Mouse (Mus musculus): Measurements from ENCODE around the gene Trp53rka. TPM values are rescaled to one million over a fixed set of nuclear protein-coding genes. Genes with fewer than 3 reads are reported as not detected.

The Trp53rka gene
- polyA plus RNA-seq, 1 experiment from 2014 or later: 47.5 TPM

GRCm38 (mm10) chr2:165475850-165476249 is 17.3 kb downstream of the Trp53rka start:
- H3K36me3 ChIP-seq (replicated peaks): no peaks in the 10 kb centered on the region
- H3K4me3 ChIP-seq (replicated peaks): no peak overlapping the region
- H3K4me2 ChIP-seq: no peak overlapping the region
- no peak overlapping the region for H3K9ac ChIP-seq
- no peak overlapping the region for H3K27ac ChIP-seq
- no peak for ATAC-seq (ENCODE audit: low FRiP score)
- H3K4me1 ChIP-seq: peaks cover 7% of the 10 kb centered on the region; the same call in 1 of the 2 replicates
- 59% methylated on average over 5 of the region's 5 CpGs for WGBS
- H3K27me3 ChIP-seq: peaks cover 39% of the 10 kb centered on the region
- H3K9me3 ChIP-seq: no peaks in the 10 kb centered on the region

- no peak overlapping the region for H3K4me2 ChIP-seq
- no peak overlapping the region for H3K9ac ChIP-seq
- H3K4me1 ChIP-seq: peaks cover 7% of the 10 kb centered on the region; the same call in 1 of the 2 replicates
- H3K9me3 ChIP-seq: no peaks in the 10 kb centered on the region
- no peak overlapping the region for H3K27ac ChIP-seq
- H3K27me3 ChIP-seq: peaks cover 39% of the 10 kb centered on the region
- ATAC-seq (ENCODE audit: low FRiP score): no peak
- no peak overlapping the region for H3K4me3 ChIP-seq (replicated peaks)
- no peaks in the 10 kb centered on the region for H3K36me3 ChIP-seq (replicated peaks)
- 83% methylated on average over 7 of the region's 7 CpGs for WGBS
Observed at GRCm38 (mm10) chr2:165475412-165475811, 17.7 kb downstream of the Trp53rka start.

GRCm38 (mm10) chr2:165473003-165473402 is 20.1 kb downstream of the Trp53rka start, which contains the start of gene Slc13a3:
Slc13a3 (minus strand) TSS chr2:165473230.
- ATAC-seq (ENCODE audit: low FRiP score): no peak
- H3K4me3 ChIP-seq (replicated peaks): peak within 1 kb of the TSS; percentile 21

GRCm38 (mm10) chr2:165471943-165472342 is 21.2 kb downstream of the Trp53rka start:
- Histone ChIP-seq H3K4me3 (replicated peaks) (no peak overlapping the region), H3K27me3 (peaks cover 39% of the 10 kb centered on the region), H3K9ac (no peak overlapping the region), H3K4me1 (peaks cover 21% of the 10 kb centered on the region), H3K9me3 (no peaks in the 10 kb centered on the region), H3K36me3 (replicated peaks) (no peaks in the 10 kb centered on the region), H3K4me2 (no peak overlapping the region), H3K27ac (no peak overlapping the region)
- WGBS: 86% methylated on average over 11 of the region's 11 CpGs
- no peak for ATAC-seq (ENCODE audit: low FRiP score)

More at GRCm38 (mm10) chr2:165473003-165473402, 20.1 kb downstream of the Trp53rka start, which contains the start of gene Slc13a3:
- no peaks in the 10 kb centered on the region for H3K36me3 ChIP-seq (replicated peaks)
- 1% methylated on average over 35 of the region's 35 CpGs for WGBS
- no peak within 1 kb of the TSS for H3K27ac ChIP-seq
- peaks cover 16% of the 10 kb centered on the region for H3K4me1 ChIP-seq
- H3K9ac ChIP-seq: peak within 1 kb of the TSS; percentile 31; the same call in 1 of the 2 replicates
- H3K9me3 ChIP-seq: no peaks in the 10 kb centered on the region
- H3K27me3 ChIP-seq: peaks cover 39% of the 10 kb centered on the region
- H3K4me2 ChIP-seq: peak within 1 kb of the TSS; percentile 51

- WGBS: 46% methylated on average over 5 of the region's 5 CpGs
- Histone ChIP-seq H3K27me3 (peaks cover 39% of the 10 kb centered on the region), H3K27ac (no peak overlapping the region), H3K4me1 (peaks cover 21% of the 10 kb centered on the region), H3K36me3 (replicated peaks) (no peaks in the 10 kb centered on the region), H3K9ac (no peak overlapping the region), H3K4me3 (replicated peaks) (no peak overlapping the region), H3K9me3 (no peaks in the 10 kb centered on the region), H3K4me2 (no peak overlapping the region)
- no peak for ATAC-seq (ENCODE audit: low FRiP score)
Observed at GRCm38 (mm10) chr2:165470167-165470566, 23.0 kb downstream of the Trp53rka start.

- WGBS: 62% methylated on average over 15 of the region's 15 CpGs
- Histone ChIP-seq H3K4me2 (no peak overlapping the region), H3K27me3 (peaks cover 20% of the 10 kb centered on the region), H3K9ac (no peak overlapping the region), H3K27ac (no peak overlapping the region), H3K36me3 (replicated peaks) (no peaks in the 10 kb centered on the region), H3K4me3 (replicated peaks) (no peak overlapping the region), H3K9me3 (no peaks in the 10 kb centered on the region), H3K4me1 (peaks cover 16% of the 10 kb centered on the region)
- no peak for ATAC-seq (ENCODE audit: low FRiP score)
Observed at GRCm38 (mm10) chr2:165467824-165468452, 25.2 kb downstream of the Trp53rka start.

GRCm38 (mm10) chr2:165459663-165460062 is 33.5 kb downstream of the Trp53rka start:
- no peak for ATAC-seq (ENCODE audit: low FRiP score)
- WGBS: 17% methylated on average over 7 of the region's 7 CpGs
- Histone ChIP-seq H3K27me3 (0 out of 2 replicates have a peak, but pooled peaks cover 3% of the 10 kb centered on the region), H3K9me3 (no peaks in the 10 kb centered on the region), H3K4me2 (no peak overlapping the region), H3K36me3 (replicated peaks) (no peaks in the 10 kb centered on the region), H3K4me1 (peaks cover 10% of the 10 kb centered on the region), H3K4me3 (replicated peaks) (no peak overlapping the region), H3K9ac (no peak overlapping the region), H3K27ac (0 out of 2 replicates have a peak overlapping the region, but pooled peaks have one; percentile 13)

GRCm38 (mm10) chr2:165458189-165458588 is 34.9 kb downstream of the Trp53rka start:
- no peak overlapping the region for H3K27ac ChIP-seq
- no peaks in the 10 kb centered on the region for H3K36me3 ChIP-seq (replicated peaks)
- ATAC-seq (ENCODE audit: low FRiP score): no peak
- H3K4me3 ChIP-seq (replicated peaks): no peak overlapping the region
- no peak overlapping the region for H3K4me2 ChIP-seq
- no peak overlapping the region for H3K9ac ChIP-seq
- peaks cover 10% of the 10 kb centered on the region for H3K4me1 ChIP-seq
- WGBS: 62% methylated on average over 5 of the region's 5 CpGs
- no peaks in the 10 kb centered on the region for H3K9me3 ChIP-seq
- 0 out of 2 replicates have a peak, but pooled peaks cover 3% of the 10 kb centered on the region for H3K27me3 ChIP-seq

- Histone ChIP-seq H3K4me2 (no peak overlapping the region), H3K27ac (no peak overlapping the region), H3K27me3 (0 out of 2 replicates have a peak, but pooled peaks cover 3% of the 10 kb centered on the region), H3K36me3 (replicated peaks) (no peaks in the 10 kb centered on the region), H3K9me3 (no peaks in the 10 kb centered on the region), H3K4me1 (peaks cover 10% of the 10 kb centered on the region), H3K4me3 (replicated peaks) (no peak overlapping the region), H3K9ac (no peak overlapping the region)
- WGBS: 60% methylated on average over 2 of the region's 2 CpGs
- no peak for ATAC-seq (ENCODE audit: low FRiP score)
Observed at GRCm38 (mm10) chr2:165456710-165457109, 36.4 kb downstream of the Trp53rka start.

- ATAC-seq (ENCODE audit: low FRiP score): no peak
- Histone ChIP-seq H3K27me3 (0 out of 2 replicates have a peak, but pooled peaks cover 3% of the 10 kb centered on the region), H3K4me2 (no peak overlapping the region), H3K27ac (no peak overlapping the region), H3K4me1 (no peaks in the 10 kb centered on the region), H3K9ac (no peak overlapping the region), H3K36me3 (replicated peaks) (no peaks in the 10 kb centered on the region), H3K4me3 (replicated peaks) (no peak overlapping the region), H3K9me3 (no peaks in the 10 kb centered on the region)
- WGBS: 82% methylated on average over 12 of the region's 12 CpGs
Observed at GRCm38 (mm10) chr2:165452730-165453693, 40.1 kb downstream of the Trp53rka start.

GRCm38 (mm10) chr2:165448475-165448874 is 44.6 kb downstream of the Trp53rka start:
- Histone ChIP-seq H3K9ac (no peak overlapping the region), H3K9me3 (no peaks in the 10 kb centered on the region), H3K4me2 (no peak overlapping the region), H3K36me3 (replicated peaks) (no peaks in the 10 kb centered on the region), H3K27ac (no peak overlapping the region), H3K4me3 (replicated peaks) (no peak overlapping the region), H3K27me3 (no peaks in the 10 kb centered on the region), H3K4me1 (no peaks in the 10 kb centered on the region)
- 90% methylated on average over 9 of the region's 9 CpGs for WGBS
- no peak for ATAC-seq (ENCODE audit: low FRiP score)

- Histone ChIP-seq H3K27ac (no peak overlapping the region), H3K4me3 (replicated peaks) (no peak overlapping the region), H3K9me3 (no peaks in the 10 kb centered on the region), H3K4me1 (no peaks in the 10 kb centered on the region), H3K9ac (no peak overlapping the region), H3K27me3 (no peaks in the 10 kb centered on the region), H3K4me2 (no peak overlapping the region), H3K36me3 (replicated peaks) (no peaks in the 10 kb centered on the region)
- 83% methylated on average over 3 of the region's 3 CpGs for WGBS
- no peak for ATAC-seq (ENCODE audit: low FRiP score)
Observed at GRCm38 (mm10) chr2:165444861-165445260, 48.3 kb downstream of the Trp53rka start.

Data from forebrain, embryonic 12.5 days (tissue).